Mouse (Mus musculus) common myeloid progenitor, adult 5-6 weeks (primary cell): ENCODE data around the gene Ranbp9. TPM values are rescaled to one million over a fixed set of nuclear protein-coding genes. Genes with fewer than 3 reads are reported as not detected.
"Not testable (repeated sequence)": the region's sequence is repeated elsewhere in the genome, so short reads cannot be mapped to it uniquely, and the experiment has no call there.

Source experiments
- ATAC-seq: replicated peaks from 2 replicates; pipeline ENCODE4 v1.8.0; 2016; ENCODE audit warnings: low read depth, mild to moderate bottlenecking, moderate TSS enrichment, inconsistent platforms; ENCODE audit not compliant: poor library complexity, severe bottlenecking
- total RNA-seq: library from RNA; stranded (forward); fragments of 200-1000, 187-1606 nt; gene quantifications from 2 replicates; pipeline ENCODE4 v1.2.3, GENCODE M21; 2017

The Ranbp9 gene
- total RNA-seq, 1 experiment from 2014 or later = 76.8 TPM

DNA sequence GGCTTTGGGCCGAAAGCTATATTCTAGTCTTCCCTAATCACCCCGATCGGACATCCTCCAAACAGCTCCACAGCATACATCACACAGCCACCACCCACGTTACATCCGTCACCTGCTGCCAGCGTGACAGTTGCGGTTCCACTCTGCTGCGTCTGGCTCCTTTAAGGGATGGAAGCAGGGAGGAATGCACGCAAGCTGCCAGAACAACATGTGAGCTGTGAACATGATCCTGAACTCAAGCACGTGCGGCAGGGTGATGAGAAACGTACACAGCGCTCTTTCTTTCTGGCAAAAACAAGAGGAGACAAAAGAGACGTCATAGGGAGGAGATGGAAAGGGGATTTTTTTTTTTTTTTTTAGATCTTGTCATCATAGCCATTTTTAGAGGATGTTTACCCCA is 17.8 kb upstream of the Ranbp9 start:
- ATAC-seq = no peak

DNA sequence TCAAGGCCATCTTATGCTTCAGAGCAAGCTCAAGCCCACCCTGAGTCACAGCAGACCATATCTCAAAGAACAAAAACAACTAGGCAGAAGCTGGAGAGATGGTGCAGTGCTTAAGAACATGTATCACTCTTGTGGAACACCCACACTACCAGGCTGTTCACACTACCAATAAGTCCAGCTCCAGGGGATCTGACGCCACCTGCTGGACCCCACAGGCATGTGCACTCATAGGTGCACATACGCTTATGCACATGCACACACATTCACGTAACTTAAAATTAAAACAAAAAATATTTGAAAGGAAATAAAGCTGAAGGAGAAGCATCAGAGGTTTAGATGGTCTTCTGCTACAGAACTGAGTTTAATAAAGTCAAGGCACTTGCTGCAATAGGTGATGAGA is 16.7 kb upstream of the Ranbp9 start:
- ATAC-seq = no peak

DNA sequence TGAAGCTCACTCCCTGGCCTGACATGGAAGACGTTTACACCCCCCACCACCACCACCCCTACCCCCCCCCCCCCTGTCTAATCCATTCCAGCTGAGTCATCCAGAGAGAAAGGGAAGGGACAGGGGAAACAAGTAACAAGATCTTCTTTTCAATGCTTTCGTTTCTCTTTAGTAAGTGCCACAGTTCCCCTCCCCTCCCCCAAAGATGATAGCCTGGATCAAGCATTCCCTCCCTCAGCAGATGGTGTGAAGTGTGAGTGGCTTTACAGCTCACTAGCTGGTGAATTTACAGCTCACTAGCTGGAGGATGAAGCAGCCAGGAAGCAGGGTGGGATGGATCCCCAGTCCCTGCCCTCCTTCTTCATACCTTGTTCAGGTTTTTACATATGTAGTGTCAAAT is 15.6 kb upstream of the Ranbp9 start:
- ATAC-seq = peak; percentile 48

GRCm38 (mm10) chr13:43495645-43496044 is 14.6 kb upstream of the Ranbp9 start:
- no peak for ATAC-seq

DNA sequence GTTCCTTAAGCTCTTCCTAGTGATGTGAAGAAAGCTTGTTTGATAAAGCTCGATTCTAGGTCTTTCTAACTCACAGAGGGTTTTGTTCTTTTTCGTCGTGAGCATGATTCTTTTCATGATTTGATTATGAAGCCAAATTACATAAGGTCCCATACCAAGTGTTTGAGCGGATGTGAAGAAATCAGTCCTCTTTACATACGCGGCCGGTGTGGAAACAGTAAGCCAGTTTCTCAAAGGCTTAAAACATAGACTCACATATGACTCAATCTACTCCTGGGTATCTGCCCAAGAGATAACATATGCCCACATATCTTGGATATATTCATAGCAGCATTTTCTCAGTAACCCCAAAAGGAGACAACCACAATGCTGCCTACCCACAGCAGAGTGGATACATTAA is 12.6 kb upstream of the Ranbp9 start:
- ATAC-seq = no peak

- ATAC-seq = no peak
Measured at GRCm38 (mm10) chr13:43493058-43493481, 12.0 kb upstream of the Ranbp9 start.

GRCm38 (mm10) chr13:43486501-43487213 is 5.6 kb upstream of the Ranbp9 start:
- no peak for ATAC-seq

- peak; percentile 24 for ATAC-seq
Measured at GRCm38 (mm10) chr13:43485278-43485976, 4.3 kb upstream of the Ranbp9 start.

DNA sequence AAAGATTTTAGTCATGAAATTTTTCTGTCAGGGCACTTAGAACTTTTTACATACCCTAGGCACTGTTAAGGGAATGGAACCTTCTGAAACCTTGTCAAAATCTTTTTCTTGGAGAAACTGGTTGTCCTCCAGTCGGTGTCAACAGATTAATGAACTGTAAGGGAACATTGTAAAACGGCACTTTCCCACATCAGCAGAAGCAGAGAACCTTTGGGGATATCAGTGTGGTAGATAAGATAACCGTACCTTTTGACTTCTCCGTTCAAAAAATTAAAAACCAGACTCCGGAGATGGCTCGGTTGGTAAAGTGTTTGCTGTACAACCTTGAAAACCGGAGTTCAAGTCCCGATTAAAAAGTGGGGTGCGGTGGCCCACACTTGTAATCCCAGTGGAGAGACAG is 1.7 kb upstream of the Ranbp9 start:
- no peak for ATAC-seq

- ATAC-seq = no peak
Measured at GRCm38 (mm10) chr13:43481859-43482245, 770 bp upstream of the Ranbp9 start.

- ATAC-seq = no peak
Measured at GRCm38 (mm10) chr13:43480595-43480956, 506 bp downstream of the Ranbp9 start.

DNA sequence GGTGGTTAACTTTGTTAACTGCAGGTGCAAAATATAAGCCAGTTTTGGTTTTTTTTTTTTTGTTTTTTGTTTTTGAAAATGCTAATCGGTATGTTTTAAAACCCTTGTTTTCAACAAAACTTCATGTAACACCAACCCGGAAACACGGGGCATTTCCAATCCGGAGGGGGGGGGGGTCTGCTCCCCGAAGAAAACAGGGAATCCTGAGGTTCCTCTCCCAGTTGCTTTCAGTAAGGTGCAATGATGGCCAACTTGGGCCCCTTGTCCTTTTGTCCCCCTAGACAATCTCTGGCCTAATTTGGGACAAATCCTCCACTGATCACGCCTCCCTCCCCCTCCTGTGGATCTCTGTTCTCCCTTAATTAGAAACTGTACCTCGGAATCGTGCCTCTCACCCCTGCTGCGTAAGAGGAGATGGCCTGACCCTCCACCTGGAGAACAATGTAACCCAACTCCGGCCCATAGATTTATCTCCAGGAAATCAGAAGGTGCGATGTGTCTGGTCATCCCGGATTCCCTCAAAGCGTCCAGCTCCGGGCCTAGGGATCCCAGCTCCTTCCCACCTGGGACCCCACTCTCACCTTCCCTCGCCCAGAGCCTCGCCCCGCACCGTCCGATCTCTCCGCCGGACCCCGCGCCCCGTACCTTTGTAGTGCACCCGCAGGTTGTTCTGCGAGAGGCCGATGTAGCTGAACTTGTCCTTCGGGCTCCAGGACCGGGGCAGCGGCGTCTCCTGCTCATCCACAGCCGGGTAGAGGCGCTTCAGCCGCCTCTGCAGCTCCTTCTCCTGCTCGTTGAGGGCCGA is 1.1 kb downstream of the Ranbp9 start:
- ATAC-seq = no peak

GRCm38 (mm10) chr13:43479024-43479705 is 1.9 kb downstream of the Ranbp9 start:
- no peak for ATAC-seq

DNA sequence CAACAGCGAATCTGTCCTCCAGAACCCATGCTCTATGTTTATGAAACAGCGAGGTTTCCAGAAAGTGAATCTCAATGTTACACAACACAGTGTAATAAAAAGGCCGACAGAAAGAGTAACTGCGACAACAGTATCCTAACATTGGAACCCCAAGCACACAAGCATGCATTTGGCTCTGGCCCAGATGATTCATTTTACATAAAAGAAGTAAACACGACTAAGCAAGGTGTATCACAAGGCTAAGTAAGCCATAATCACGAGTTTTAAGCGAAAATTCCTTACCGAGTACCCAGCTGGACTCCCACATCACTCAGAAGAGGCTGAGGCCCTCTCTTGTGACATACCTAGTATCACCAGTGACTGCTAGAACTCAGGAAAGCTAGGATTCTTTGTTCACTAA is 2.5 kb downstream of the Ranbp9 start:
- no peak for ATAC-seq

- no peak for ATAC-seq
Measured at GRCm38 (mm10) chr13:43477098-43477697, 3.9 kb downstream of the Ranbp9 start.

- ATAC-seq = no peak
Measured at GRCm38 (mm10) chr13:43476226-43476625, 4.9 kb downstream of the Ranbp9 start.

- no peak for ATAC-seq
Measured at GRCm38 (mm10) chr13:43474722-43475121, 6.4 kb downstream of the Ranbp9 start.

- ATAC-seq = not testable (repeated sequence)
Measured at GRCm38 (mm10) chr13:43471861-43472260, 9.2 kb downstream of the Ranbp9 start.

DNA sequence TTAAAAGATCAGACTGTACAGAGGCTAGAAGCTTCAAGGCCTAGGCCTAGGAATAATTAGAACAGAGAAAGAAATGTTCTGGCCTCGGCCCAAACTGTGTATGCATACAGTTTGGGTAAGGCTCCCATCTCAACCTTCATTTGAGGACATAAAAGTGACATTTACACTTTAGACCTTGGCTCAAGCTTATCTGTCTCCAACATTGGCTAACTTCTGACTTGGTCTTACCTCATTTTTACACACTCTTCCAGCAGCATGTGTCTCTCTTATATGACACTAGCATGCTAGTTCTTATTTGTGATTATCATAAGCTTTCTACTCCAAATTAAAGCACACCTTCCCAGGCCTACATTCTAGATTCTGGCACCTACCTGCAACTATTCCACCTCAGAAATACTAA is 11.5 kb downstream of the Ranbp9 start:
- no peak for ATAC-seq

DNA sequence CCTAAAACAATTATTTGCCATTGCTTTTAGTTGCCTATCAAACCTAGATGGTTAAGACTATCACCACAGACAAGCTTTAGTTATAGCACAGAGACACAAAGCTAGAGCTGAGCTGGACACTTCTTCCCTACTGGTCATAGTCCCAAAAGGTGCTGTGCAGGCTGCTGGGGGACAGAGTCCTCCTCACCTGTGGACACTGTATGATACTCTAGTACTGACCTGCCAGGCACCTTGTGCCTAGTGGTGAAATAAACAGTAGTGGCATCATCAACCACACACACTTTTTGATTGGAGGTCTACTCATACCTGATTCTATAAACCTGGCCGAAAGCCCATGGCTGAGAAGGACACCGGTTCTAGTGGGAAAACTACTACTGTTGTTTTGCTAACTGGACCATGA is 16.5 kb downstream of the Ranbp9 start:
- ATAC-seq = no peak
